Mouse (Mus musculus): Measurements from ENCODE around the gene Impg1.

Impg1 gene

DNA sequence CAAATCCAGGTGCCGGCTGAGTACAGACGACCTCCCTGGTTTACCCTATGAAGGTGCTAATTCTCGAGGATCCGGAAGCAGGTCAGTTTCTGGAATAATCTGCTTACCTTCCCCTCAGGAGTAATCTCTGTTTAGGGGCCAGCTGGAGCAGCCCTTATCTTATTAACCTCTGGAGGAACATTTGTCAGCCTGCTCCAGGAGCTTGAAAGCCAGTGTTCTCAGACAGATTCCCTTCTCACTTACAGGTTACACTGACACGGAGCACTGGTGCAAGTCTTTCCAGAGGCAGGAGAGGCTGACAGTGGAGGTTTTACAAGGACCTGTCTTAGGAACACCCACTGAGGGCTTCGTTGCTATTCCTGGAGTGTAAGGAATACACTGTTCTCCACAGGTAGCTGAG lies at the start of gene Impg1:
Impg1 (minus strand) TSS at position 101 of the 400 bp plus-strand sequence.
- no peak for DNase-seq (ENCODE audit: low read depth)

DNA sequence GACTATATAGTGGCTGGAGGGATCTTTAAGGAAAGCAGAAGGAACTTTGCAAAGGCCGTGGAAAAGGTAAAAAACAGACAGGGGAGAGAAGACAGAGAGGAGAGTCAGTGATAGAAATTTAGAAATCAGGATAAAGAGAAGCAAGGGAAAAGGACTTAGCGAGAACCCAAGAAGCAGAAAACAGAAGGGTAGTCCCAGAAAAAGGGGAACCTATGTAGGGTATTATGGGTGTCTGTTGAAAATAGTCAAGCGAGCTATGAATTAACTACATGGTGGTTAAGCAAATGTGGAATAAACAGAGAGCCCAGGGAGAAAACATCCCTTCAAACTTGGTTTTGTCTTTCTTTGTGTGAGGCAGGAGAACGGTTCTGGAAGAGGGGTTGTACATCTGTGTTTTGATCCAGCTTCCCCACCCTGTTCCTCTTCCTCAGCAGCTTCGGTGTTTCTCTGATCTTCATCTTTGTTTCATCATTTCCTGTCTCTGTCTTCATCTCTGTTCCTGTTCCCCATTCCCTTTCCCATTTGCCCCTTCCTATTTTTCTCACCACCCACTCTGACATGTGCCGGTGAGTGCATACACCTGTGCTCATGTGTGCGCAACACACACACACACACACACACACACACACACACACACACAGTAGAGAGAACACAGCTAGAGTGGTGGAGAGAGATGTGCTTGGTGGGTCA lies 44.3 kb upstream of the Impg1 start:
- DNase-seq (ENCODE audit: low read depth) = no peak

DNA sequence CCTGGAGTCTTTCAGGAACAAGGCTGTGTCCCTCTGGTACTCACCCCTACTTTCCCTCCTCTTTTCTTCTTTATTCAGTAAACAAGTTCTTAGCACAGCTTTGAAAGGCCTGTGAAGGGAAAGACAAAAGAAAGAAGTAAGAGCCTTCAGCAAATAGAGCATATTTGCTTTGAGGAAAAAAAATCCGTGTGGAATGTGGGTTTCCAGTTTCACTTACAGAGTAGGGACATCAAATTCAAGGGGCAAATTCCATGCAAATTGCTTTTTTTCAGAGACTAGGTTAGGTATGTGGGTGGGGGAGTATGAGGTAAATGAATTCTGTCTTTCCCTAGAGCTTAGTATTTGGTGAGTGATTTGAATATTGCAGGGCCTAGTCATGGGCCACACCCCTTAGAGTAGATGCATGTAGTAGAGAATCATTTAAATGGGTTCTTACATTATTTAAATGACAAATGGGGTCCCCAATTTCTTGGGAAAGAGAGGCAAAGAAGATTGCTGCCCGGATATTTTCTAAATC lies 39.3 kb upstream of the Impg1 start:
- no peak for DNase-seq (ENCODE audit: low read depth)

DNA sequence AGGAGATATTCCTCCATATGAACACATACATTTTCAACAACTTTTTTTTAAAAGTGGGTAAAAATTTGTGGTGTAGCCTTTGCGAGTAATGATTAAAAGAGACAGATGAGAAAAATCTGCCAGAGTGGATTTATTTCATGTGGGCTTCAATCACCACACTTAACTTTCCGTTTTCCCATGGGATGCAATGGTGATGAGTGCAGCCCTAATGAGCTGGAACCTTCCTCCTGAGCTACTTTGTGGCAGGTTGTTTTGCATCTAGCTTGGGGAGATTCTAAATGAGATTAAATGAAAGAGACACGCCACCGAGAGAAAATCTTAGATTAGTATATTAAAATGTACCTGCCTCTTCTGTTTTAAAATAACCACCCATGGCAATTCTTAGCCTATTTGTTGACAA lies 26.3 kb upstream of the Impg1 start:
- DNase-seq (ENCODE audit: low read depth) = no peak

DNA sequence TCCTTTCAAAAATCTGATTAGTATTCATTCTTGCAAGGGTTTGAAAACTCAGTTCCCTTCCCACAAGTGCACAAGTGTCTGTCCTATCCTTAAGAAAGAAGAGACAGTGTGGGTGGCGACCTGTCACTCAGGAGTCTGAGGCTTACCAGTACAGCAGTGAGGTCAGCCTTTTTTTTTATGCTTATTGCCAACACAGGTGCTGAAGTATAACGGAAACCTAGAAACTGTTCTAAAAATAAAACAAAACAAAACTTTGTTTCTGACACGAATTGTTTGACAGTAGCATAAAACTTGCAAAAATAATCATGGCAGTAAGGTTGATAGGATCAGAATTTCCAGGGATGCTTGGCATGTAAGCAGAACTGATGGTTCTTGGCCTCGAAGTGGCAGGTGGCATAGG lies 4.9 kb downstream of the Impg1 start:
- DNase-seq (ENCODE audit: low read depth) = no peak

DNA sequence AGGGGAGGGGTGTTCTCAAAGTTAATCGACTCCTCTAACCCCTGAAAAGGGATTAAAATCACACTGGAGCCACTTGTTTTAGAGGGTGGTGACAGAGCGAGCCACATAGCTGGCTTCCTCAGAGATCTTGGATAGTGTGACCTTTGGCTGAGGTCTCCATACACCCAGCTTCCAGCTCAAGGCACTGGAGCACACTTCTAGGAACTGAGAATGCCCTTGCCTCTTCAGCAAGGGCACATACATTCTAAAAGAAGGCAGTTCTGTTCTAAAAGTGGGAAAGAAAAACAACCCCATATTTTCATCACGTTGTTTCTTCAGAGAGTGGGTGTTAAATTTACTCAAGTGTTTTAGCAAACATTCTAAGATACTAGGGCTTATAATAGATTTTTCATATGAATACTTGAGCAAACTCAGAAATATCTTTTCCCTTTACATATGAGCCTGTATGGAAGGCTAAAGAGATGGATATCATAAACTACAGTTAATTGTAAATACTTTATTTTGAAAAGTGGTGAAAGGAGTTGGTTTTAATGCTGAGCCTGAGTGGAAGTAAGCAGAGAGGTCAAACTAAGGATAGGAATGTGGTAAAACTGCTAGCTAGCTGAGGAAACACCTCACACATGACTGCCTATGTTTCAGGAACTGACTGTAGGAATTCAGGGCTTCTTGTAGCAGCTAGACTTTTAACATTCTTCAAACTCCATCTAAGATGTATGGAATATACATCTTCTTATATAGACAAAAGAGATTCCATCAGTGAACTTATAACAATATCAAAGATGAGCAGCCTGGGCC lies 14.6 kb downstream of the Impg1 start:
- no peak for DNase-seq (ENCODE audit: low read depth)

DNA sequence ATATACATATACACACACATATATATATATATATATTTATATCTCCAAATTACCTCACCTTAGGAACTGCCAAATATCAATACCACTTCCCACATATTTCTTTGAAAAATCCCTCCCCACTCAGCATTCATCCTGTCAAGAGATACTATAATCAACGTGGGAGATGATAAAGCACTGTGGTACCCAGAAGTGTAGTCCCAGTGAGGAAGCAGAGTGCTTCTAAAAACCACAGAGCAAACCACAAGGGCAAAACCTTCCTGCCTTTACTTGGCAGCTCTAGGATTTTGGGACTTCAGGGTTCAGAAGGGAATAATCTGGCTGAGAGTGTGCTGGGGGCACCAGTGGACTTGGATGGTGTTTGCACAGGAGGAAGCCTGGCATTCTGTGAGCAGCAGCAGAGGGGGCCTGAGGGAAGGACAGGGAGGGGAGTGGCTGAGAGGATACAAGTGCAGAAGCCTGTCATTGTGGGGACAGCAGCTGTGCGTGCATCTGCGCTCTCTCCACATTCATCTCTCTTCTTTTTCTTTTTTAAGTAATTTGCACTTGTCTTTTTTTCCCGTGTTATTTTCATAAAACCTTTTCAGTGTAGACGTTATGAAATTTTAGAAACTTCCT lies 24.1 kb downstream of the Impg1 start:
- peak; percentile 13 for DNase-seq (ENCODE audit: low read depth)

DNA sequence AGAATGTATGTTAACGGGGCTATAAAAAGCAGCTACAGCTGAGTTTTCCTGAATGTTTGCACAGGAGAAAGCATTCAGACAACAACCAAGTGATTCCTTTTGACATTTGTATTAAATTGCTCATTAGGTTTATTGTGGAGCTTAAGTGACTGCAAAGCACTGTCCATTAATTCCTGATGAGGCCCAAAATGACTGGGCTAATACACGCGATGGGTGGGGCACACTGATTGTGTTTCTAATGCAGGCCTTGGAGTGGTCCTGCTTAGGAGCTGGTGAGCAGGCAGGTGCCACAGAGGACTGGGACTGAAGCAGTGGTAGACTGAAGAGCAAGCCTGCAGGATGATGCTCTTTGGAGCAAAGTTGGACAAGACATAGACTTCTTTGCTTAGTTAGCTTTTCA lies 73.9 kb downstream of the Impg1 start:
- no peak for DNase-seq (ENCODE audit: low read depth)

DNA sequence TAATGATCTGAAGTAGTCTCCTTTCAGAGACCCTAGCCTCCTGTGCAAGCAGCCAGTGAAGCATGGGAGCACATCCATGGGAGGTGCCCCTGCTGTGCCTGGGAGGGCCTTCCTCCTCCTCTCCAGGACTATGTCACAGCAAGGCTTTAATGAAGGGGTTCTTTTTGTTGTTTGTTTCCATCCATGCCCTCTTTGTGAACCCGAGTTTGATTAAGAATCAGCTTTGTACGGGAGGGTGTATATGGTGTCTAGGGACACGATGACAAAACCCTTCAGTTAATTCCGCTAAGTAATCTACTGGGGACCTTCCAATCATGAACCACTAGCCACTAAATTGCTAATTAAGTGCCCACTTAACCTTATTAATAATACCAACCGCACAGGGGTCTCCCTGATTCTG lies 74.3 kb downstream of the Impg1 start:
- no peak for DNase-seq (ENCODE audit: low read depth)

DNA sequence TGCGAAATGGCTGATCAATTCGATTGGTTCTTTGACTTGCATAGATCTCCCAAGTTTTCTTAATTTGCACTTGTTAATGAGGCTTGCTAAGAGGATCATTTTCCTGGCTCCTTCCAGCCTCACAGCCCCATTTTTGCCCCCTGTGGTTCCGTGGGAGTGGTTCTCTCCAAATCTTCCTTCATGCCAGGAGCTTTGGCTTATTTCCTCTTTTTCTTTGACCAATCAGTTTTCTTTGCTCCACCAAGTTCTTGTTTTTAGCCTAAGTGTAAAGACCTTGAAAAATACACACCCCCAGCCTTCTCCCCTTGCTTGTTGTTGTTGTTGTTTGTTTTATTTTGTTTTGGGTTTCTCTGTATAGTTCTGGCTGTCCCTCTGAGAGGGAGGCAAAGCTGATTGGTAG lies 77.4 kb downstream of the Impg1 start:
- DNase-seq (ENCODE audit: low read depth) = no peak

DNA sequence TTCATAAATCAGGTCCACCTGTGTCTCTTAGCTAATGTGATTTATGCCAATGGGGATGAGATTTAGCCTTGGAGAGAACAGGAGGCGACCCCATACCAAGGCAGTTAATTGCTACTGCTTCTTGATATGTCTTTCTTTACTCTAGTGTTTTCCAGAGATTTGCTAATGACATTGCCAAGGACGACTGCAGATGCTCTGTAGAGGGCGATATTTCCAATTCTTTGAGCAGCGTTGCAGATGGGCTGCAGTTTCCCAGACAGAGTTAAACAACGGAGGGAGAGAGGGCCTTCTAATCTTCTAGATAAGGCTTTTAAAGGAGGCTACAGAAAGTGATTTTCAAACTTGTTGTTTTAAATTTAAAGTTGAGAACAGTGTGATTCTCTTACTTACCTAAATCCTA lies 78.8 kb downstream of the Impg1 start:
- peak; percentile 5 for DNase-seq (ENCODE audit: low read depth)

DNA sequence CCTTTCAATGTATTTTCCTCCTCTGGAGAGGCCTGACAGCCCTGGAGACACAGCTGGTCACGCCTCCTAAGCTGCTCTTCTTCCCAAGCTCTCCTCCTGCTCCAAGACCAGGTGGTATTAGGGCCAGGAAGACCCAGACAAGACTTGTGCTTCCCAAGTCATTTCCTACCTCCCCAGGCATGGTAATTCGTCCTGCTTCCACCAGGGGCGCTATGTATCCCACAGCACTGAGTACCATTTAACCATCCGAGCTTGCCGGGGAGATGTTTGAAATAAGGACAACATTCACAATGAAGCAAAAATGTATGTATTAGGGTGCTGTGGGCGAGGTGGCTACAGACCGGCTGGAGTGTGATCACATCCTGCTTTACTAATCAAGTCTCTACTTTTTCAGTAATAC lies 79.3 kb downstream of the Impg1 start:
- peak; percentile 30 for DNase-seq (ENCODE audit: low read depth)

DNA sequence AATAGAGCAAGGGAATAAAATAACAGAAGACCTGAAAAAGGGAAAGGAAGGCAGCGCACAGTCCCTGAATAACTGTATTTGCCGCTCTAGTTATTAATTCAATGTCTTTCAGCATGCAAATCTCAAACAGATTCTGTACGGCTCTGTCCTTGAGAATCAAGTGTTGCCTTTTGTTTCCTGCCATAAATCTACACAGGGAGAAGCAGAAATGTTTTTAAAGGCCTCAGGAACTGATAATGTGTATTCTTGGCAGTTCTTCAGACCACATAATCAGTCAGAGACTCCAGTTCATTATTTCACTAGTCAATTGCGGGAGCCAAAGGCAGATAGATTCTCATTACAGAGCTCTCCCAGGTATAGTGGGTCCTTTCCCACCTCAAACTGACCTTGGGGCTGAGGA lies 82.6 kb downstream of the Impg1 start:
- DNase-seq (ENCODE audit: low read depth) = no peak

DNA sequence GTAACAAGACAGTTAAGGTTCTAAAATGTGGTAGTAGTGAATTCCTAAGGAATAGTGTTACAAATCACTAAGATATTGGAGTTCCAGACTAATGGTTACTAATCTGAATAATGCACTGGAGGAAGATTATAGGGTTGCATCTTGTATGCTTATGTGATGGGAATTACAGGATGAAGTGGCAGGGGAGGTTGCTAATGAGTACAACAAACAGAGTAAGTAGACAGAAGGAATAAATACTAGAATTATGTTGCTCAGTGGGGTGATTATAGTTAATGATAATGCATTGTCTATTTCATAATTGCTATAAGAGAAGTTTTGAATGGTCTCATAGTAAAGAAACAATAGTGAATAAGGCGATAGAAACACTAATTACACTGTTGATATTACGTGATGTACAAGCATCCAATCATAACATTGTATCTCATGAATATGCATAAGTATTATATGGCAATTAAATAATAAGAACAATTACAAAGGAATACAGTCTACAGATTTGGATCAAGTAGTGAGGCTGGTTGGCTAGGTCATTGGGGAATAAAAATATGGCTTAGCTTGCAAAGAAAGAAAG lies 85.1 kb downstream of the Impg1 start:
- DNase-seq (ENCODE audit: low read depth) = no peak

DNA sequence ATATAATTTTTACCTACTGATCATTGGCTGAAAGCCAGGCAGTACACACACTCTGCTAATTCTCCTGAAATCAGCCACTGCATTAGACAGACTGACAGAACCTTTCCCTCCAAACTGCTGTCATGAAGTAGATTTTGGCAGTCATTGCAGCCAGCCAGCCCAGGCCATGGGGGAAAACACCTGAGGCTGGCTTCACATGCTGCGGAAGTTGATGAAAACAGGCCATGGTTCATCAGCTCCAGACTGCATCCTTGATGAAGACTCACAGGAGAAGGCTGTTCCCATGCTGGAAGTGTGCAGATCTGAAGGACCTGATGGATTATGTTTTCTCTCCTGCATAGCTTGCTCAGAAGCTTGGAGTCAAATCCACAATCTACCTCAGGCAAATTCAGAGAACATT lies 91.2 kb downstream of the Impg1 start:
- DNase-seq (ENCODE audit: low read depth) = no peak

DNA sequence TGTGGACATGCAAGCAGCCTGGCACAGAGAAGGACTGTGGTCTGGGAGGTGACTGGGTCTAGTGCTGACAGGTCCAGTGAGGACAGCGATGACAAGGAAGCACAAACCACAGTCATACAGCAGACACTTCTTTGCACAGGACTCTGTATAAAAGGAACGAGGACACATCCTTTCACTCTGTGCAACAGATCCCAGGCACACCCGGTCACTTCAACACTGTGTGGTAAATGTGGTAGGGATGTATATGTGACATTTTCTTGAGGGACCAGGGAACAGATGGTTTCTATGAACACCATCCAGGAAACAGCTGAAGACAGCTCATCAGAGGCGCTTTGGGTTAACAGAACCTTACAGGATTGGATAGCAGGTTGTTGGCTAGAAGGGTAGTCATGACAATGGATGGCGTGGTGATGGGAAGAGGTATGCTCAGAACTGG lies 92.0 kb downstream of the Impg1 start:
- peak; percentile 2 for DNase-seq (ENCODE audit: low read depth)

DNA sequence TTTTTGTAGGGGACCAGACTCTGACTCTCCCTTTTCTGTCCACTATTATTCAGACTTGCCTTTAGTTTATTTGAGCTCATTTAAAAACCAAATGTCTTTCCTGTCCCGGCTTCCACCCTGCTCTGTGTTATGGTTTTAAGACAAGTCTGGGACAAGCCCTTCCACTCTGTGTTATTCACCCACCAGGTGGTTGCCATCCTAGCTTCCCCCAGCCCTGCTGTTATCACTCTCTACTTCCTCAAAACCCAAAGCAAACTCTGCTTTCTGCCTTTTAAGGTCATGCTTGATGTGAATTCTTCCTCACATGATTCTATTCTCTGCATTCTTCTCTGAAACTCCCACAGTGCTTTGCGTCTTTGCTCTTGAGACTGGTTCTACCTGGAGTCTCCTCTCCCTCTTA lies 96.6 kb downstream of the Impg1 start:
- DNase-seq (ENCODE audit: low read depth) = peak; percentile 8

DNA sequence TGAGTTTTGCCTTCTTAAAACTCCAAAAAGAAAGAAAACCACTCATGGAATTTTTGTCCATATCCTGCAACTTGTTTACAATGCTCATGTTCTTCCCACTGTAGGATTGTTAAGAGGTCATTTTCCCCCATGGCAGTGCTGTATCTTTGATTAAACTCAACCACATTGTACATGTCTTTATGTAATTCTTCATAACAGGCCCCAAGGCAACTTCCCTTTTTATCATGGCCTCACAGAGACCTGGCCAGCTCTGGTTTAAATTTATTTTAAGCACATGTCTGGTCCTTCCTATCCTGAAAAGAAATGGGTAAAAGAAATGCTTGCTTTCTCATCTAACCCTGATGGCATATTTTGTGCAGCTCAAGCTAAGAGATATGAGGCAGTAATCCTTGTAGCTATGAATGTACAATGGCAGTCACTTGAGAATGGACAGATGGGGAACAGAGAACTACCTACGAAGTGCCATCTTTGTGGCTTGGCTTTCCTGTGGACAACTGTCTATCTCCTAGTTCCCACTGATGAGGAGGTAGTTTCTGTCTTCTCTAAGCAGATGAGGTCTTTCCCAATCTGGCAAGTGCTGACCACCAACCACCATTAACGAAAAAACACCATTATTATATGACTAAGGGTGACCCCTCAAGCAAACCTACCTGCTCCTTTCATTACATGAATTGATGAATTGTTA lies 97.6 kb downstream of the Impg1 start:
- peak; percentile 3 for DNase-seq (ENCODE audit: low read depth)

DNA sequence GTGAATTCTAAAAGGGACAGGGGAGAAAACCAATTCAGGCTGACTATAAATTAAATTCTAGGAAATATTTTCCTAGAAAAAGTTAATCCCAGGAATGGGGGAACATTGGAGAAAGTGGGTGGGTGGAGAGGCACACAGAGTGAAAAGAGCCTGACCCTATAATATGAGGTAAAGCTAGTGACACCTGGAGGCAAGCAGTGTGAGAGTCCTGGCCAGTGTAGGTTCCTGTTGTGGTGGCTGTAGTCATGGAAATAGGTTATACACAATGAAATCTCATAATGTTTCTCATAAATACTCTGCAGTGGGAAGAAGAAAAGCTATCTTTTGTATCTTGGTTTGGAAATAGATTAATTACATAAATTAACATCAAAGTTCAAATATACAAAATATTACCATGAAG lies 105.2 kb downstream of the Impg1 start:
- no peak for DNase-seq (ENCODE audit: low read depth)

DNA sequence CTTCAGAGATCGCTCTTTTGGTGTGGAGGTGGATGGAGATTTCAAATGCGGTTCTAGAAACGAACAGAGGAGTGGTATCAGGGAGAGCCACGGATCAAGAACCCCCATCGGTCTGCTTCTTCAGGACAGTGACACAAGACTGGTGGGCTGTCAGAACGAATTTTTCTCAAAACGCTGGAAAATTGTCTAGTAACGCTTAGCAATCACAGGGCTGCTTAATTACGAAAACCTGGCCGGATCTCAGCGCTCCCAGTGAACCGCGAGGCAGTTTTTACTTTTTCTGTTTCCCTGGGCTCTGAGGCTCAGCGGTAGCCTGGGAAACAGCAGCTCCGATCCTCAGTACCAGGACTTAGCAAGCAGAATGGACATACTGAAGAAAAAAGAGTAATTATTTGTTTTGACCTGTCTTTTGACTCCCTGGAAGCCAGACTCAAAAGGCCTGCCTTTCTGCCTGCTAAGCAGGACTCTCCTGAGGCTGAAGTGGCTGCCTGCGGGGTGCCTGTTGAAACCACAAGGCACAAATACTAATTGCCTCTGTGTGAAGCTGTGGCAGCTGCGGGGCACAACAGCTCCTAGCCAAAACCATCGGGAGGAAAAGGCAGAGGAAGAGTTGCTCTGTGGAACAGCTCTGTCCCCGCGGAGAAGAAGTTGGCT lies 113.5 kb downstream of the Impg1 start:
- no peak for DNase-seq (ENCODE audit: low read depth)

DNA sequence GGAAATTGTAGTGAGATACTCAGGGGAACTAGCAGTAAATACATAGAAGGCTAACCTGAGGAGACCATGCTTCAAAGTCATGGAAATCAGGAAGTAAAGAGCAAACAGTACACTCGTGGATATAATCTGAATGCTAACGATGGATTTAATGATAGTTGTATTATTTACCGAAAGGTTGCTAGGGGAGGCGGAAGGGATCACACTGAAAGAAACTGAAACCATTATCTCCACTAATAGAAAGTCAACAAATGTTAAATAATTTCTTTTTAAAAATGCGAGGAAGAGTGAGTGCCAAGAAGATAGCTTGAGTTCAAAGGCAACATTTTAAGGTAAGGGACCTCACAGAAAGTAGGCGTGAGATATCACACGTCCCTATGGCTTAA lies 114.0 kb downstream of the Impg1 start:
- DNase-seq (ENCODE audit: low read depth) = no peak

All from 416B (cell line).